9 mouse cellular contexts compared by ENCODE assay signal in the genomic region with DNA sequence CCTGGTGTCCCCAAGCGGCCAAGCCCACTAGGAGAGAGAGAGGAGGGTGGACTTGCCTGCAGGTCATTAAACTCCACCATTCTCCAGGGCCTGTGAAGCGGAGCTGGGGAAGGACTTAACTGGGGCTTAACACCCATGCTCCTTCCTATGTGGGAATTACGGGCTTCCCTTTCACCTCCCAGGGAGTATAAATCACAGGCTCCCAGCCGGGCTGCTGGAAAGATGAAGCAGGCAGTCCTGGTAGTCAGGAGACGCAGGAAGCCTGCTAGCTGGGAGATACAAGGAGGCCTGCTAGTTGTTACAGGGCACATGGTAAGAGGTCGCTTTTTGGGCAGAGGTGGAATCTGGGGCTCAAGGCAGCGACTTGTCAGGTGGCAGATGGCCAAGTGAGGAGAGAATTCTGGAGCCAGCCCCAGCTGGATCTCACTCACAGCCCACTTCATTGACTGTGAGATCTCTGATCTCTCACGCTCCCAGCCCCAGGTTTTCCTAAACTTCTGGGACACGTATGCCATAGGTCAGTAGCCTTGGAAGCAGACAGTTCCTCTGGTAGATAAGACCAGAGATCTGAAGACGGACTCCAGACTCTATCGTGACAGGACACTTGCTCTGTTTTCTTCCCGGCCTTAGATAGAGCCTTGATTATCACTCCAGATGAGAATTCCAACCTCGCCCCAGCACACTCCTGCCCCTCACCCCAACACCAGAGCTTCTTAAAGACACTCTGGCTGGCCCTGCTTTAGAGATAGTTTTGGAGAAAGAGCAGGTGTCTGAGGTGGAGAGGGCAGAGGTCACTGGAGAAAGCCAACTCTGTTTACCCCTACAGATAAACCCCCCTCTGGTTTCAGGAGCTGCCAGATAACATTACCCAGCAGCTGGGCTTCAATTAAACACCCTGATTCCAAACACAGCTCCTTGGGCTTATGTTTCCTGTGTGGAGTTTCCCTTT. TPM values are rescaled to one million over a fixed set of nuclear protein-coding genes. Genes with fewer than 3 reads are reported as not detected.
DNase-seq lines count a peak whose midpoint lies in the region; ATAC-seq and TF ChIP-seq lines count a peak whose summit lies in the region.
"Had no signal": no experiment of that assay in that cellular context is flagged by ENCODE, and none has a peak within 500 bp of the region (broad histone marks: within the 10 kb centered on the region; RNA-seq: fewer than 3 reads in every experiment).

No protein-coding gene starts in this region.

- TF ChIP-seq POLR2A in cerebellum, adult 2 months (IDR thresholded peaks at IDR 0.05; ENCODE audit: borderline replicate concordance, insufficient read depth, low read length): no peak

- H3K9me3 ChIP-seq in stomach, embryonic 14.5 days (ENCODE audit: control insufficient read depth, low read depth, low read length): no peaks in the 10 kb centered on the region
- no peaks in the 10 kb centered on the region for H3K9me3 ChIP-seq in stomach, postnatal 0 days (ENCODE audit: control insufficient read depth, low read length)
- H3K9me3 ChIP-seq in limb, embryonic 15.5 days: no peaks in the 10 kb centered on the region
- no peaks in the 10 kb centered on the region for H3K9me3 ChIP-seq in midbrain, embryonic 13.5 days

- ATAC-seq in stomach, embryonic 14.5 days (ENCODE audit: insufficient number of reproducible peaks, insufficient read depth, low FRiP score, low read depth): no peak
- no peak for ATAC-seq in stomach, postnatal 0 days (ENCODE audit: low FRiP score, low TSS enrichment)
- no peak for ATAC-seq in limb, embryonic 15.5 days (ENCODE audit: insufficient number of reproducible peaks, low FRiP score, low TSS enrichment, low read depth)
- ATAC-seq in midbrain, embryonic 13.5 days: no peak

- H3K4me2 ChIP-seq in stomach, embryonic 14.5 days (replicated peaks; ENCODE audit: low read depth, low read length): no peak overlapping the region
- H3K4me2 ChIP-seq in stomach, postnatal 0 days (replicated peaks; ENCODE audit: low read depth): no peak overlapping the region
- H3K4me2 ChIP-seq in limb, embryonic 15.5 days: no peak overlapping the region
- no peak overlapping the region for H3K4me2 ChIP-seq in midbrain, embryonic 13.5 days (replicated peaks)

- no peaks in the 10 kb centered on the region; the same call in 1 of the 2 replicates for H3K27me3 ChIP-seq in cerebellum, adult 2 months (ENCODE audit: control insufficient read depth, insufficient read depth, low read length)
- H3K27me3 ChIP-seq in stomach, embryonic 14.5 days (ENCODE audit: control insufficient read depth, insufficient read depth, low read length): no peaks in the 10 kb centered on the region
- H3K27me3 ChIP-seq in stomach, postnatal 0 days (ENCODE audit: control insufficient read depth, insufficient read depth, low read length): no peaks in the 10 kb centered on the region
- no peaks in the 10 kb centered on the region for H3K27me3 ChIP-seq in limb, embryonic 15.5 days
- H3K27me3 ChIP-seq in midbrain, embryonic 13.5 days: no peaks in the 10 kb centered on the region

- no peak for TF ChIP-seq CTCF in cerebellum, adult 2 months (IDR thresholded peaks at IDR 0.05; ENCODE audit: borderline replicate concordance, insufficient read depth, low read depth, low read length)
- no peak for TF ChIP-seq CTCF in stomach, postnatal 0 days (IDR thresholded peaks at IDR 0.05; ENCODE audit: low read depth)

- no peaks in the 10 kb centered on the region for H3K4me1 ChIP-seq in cerebellum, adult 2 months (ENCODE audit: control insufficient read depth, insufficient read depth, low read length)
- peaks cover 30% of the 10 kb centered on the region for H3K4me1 ChIP-seq in stomach, embryonic 14.5 days (ENCODE audit: control insufficient read depth, insufficient read depth, low read length)
- H3K4me1 ChIP-seq in stomach, postnatal 0 days (replicated peaks; ENCODE audit: control insufficient read depth, insufficient read depth): peaks cover 13% of the 10 kb centered on the region; the same call in 1 of the 2 replicates
- peaks cover 47% of the 10 kb centered on the region for H3K4me1 ChIP-seq in limb, embryonic 15.5 days
- H3K4me1 ChIP-seq in midbrain, embryonic 13.5 days (replicated peaks): peaks cover 19% of the 10 kb centered on the region

- H3K4me3 ChIP-seq in cerebellum, adult 2 months (replicated peaks; ENCODE audit: insufficient read depth, low read depth, low read length): no peak overlapping the region
- H3K4me3 ChIP-seq in stomach, embryonic 14.5 days (ENCODE audit: low read depth, low read length): no peak overlapping the region
- H3K4me3 ChIP-seq in stomach, postnatal 0 days (ENCODE audit: low read depth, low read length): no peak overlapping the region
- H3K4me3 ChIP-seq in limb, embryonic 15.5 days: no peak overlapping the region
- H3K4me3 ChIP-seq in midbrain, embryonic 13.5 days (replicated peaks): no peak overlapping the region

- H3K9ac ChIP-seq in stomach, embryonic 14.5 days (replicated peaks; ENCODE audit: low read depth, low read length): no peak overlapping the region
- H3K9ac ChIP-seq in stomach, postnatal 0 days (ENCODE audit: low read length): no peak overlapping the region
- no peak overlapping the region for H3K9ac ChIP-seq in limb, embryonic 15.5 days
- H3K9ac ChIP-seq in midbrain, embryonic 13.5 days (replicated peaks): no peak overlapping the region

- DNase-seq in cerebellum, postnatal 10 days: peak; percentile 33 to 41
- no peak for DNase-seq in cerebellum, adult 2 months
- no peak for DNase-seq in stomach, postnatal 0 days (ENCODE audit: low spot score)
- DNase-seq in urinary bladder, postnatal 14 days (ENCODE audit: low spot score): no peak
- DNase-seq in adrenal gland, adult 2 months: no peak
- DNase-seq: cerebellum, postnatal 14 days had no signal

- no peaks in the 10 kb centered on the region for H3K36me3 ChIP-seq in stomach, embryonic 14.5 days (ENCODE audit: control insufficient read depth, insufficient read depth, low read length)
- H3K36me3 ChIP-seq in stomach, postnatal 0 days (ENCODE audit: control insufficient read depth, insufficient read depth, low read length): no peaks in the 10 kb centered on the region
- H3K36me3 ChIP-seq in limb, embryonic 15.5 days: 0 out of 2 replicates have a peak, but pooled peaks cover 4% of the 10 kb centered on the region
- no peaks in the 10 kb centered on the region for H3K36me3 ChIP-seq in midbrain, embryonic 13.5 days

- WGBS in cerebellum, adult 2 months: 69% methylated on average over 13 of the region's 13 CpGs
- 22% methylated on average over 13 of the region's 13 CpGs for WGBS in stomach, embryonic 14.5 days
- WGBS in stomach, postnatal 0 days: 42% methylated on average over 13 of the region's 13 CpGs
- WGBS in limb, embryonic 15.5 days: 30% methylated on average over 13 of the region's 13 CpGs
- 47% methylated on average over 13 of the region's 13 CpGs for WGBS in midbrain, embryonic 13.5 days

- TF ChIP-seq EP300 in stomach, postnatal 0 days (optimal IDR thresholded peaks at IDR 0.05): no peak

- no peak overlapping the region for H3K27ac ChIP-seq in cerebellum, adult 2 months (ENCODE audit: insufficient read depth, low read length)
- H3K27ac ChIP-seq in stomach, embryonic 14.5 days (ENCODE audit: low read length): peak overlapping the region; percentile 49
- no peak overlapping the region for H3K27ac ChIP-seq in stomach, postnatal 0 days (replicated peaks)
- peak overlapping the region; percentile 22; the same call in 1 of the 2 replicates for H3K27ac ChIP-seq in limb, embryonic 15.5 days
- H3K27ac ChIP-seq in midbrain, embryonic 13.5 days: no peak overlapping the region

RNA-seq across cellular contexts. Expression of a gene that starts 36.1 kb away (rescaled TPM):
- polyA plus RNA-seq in cerebellum, adult 2 months (2012; rRNA removed): 7.3 and 7.9 TPM in 2 replicates
- polyA plus RNA-seq in stomach, embryonic 14.5 days (2014; fragmentation: Nextera tagmentation; extraction: Ambion mirVana): 13.6 and 13.7 TPM in 2 replicates
- polyA plus RNA-seq in stomach, postnatal 0 days (2015; fragmentation: Nextera tagmentation; extraction: Ambion mirVana): 3.7 and 4.3 TPM in 2 replicates
- 12.2 and 12.4 TPM in 2 replicates for polyA plus RNA-seq in limb, embryonic 15.5 days (2015; fragmentation: Nextera tagmentation; extraction: Ambion mirVana)
- total RNA-seq in adrenal gland, adult 2 months (2021): 10 to 100 TPM; 68.2 to 90.0 TPM
- polyA plus RNA-seq in adrenal gland, adult 2 months (2012; rRNA removed): 33.1 and 61.0 TPM in 2 replicates
- 2.0 and 2.2 TPM in 2 replicates for polyA plus RNA-seq in midbrain, embryonic 13.5 days (2015; fragmentation: Nextera tagmentation; extraction: Ambion mirVana)

Comparison
In these comparisons a context has a peak if more than half of its experiments do, and no peak if none do; other contexts are left out.
1. DNase-seq: peak in cerebellum, postnatal 10 days (2 of 2); none in cerebellum, adult 2 months (0 of 2), stomach, postnatal 0 days (single experiment), urinary bladder, postnatal 14 days (single experiment) and adrenal gland, adult 2 months (single experiment).
2. H3K27ac ChIP-seq: peak in stomach, embryonic 14.5 days (single experiment) and limb, embryonic 15.5 days (single experiment); none in cerebellum, adult 2 months (single experiment), stomach, postnatal 0 days (single experiment) and midbrain, embryonic 13.5 days (single experiment).